Mouse (Mus musculus) forebrain, embryonic 15.5 days (tissue): ENCODE measurements around the gene Sema6d. TPM values are rescaled to one million over a fixed set of nuclear protein-coding genes. Genes with fewer than 3 reads are reported as not detected.
A peak's percentile ranks its signal among the peaks of the same experiment; 100 is the strongest.

ENCODE experiments used
- ATAC-seq: fragments of 200-750 bp; cut with Nextera tagmentation; replicated peaks from 2 replicates; pipeline ENCODE4 v1.8.0; 2017; ENCODE audit warnings: mild to moderate bottlenecking, moderate TSS enrichment, moderate library complexity
- H3K27ac ChIP-seq: fragments of 300-500 bp; sonication (generic); replicated peaks from 2 replicates; pipeline ENCODE4 v1.5.1; 2015; ENCODE audit warnings: mild to moderate bottlenecking, inconsistent platforms
- H3K27me3 ChIP-seq: fragments of 300-500 bp; sonication (generic); 2 replicates; pipeline ENCODE4 v1.6.1; 2015; ENCODE audit warnings: inconsistent platforms
- H3K36me3 ChIP-seq: fragments of 300-500 bp; sonication (generic); 2 replicates; pipeline ENCODE4 v1.6.1; 2015; ENCODE audit warnings: mild to moderate bottlenecking, inconsistent platforms
- H3K4me1 ChIP-seq: fragments of 300-500 bp; sonication (generic); 2 replicates; pipeline ENCODE4 v1.6.1; 2015; ENCODE audit warnings: inconsistent platforms
- H3K4me2 ChIP-seq: fragments of 300-500 bp; sonication (generic); replicated peaks from 2 replicates; pipeline ENCODE4 v1.6.1; 2015; ENCODE audit warnings: mild to moderate bottlenecking, inconsistent platforms
- H3K4me3 ChIP-seq: fragments of 300-500 bp; sonication (generic); 2 replicates; pipeline ENCODE4 v1.5.1; 2015; ENCODE audit warnings: mild to moderate bottlenecking, inconsistent platforms
- H3K9ac ChIP-seq: fragments of 300-500 bp; sonication (generic); replicated peaks from 2 replicates; pipeline ENCODE4 v1.6.1; 2015; ENCODE audit warnings: mild to moderate bottlenecking, inconsistent platforms
- H3K9me3 ChIP-seq: fragments of 300-500 bp; sonication (generic); 2 replicates; pipeline ENCODE4 v1.6.1; 2016; ENCODE audit warnings: inconsistent platforms
- WGBS: fragments of 180-500 bp; shearing (Covaris S2); methylation state at CpG from one replicate; pipeline ENCODE4 v1.1.7; 2015; ENCODE audit warnings: mixed read lengths; 5-methylcytosine and 5-hydroxymethylcytosine counted together
- polyA plus RNA-seq: library from polyadenylated mRNA; unstranded; fragments of >200 nt; fragmentation: Nextera tagmentation; extraction: Ambion mirVana; gene quantifications from 2 replicates; pipeline ENCODE4 v1.2.1, GENCODE M21; 2015

Sema6d gene
- polyA plus RNA-seq, 1 experiment from 2014 or later: 28.7 TPM

- ATAC-seq: no peak
- WGBS: 74% methylated on average over 4 of the region's 4 CpGs
- Histone ChIP-seq H3K4me1 (peaks cover 54% of the 10 kb centered on the region), H3K4me3 (no peak overlapping the region), H3K27me3 (no peaks in the 10 kb centered on the region), H3K36me3 (no peaks in the 10 kb centered on the region), H3K9me3 (no peaks in the 10 kb centered on the region), H3K4me2 (no peak overlapping the region), H3K27ac (no peak overlapping the region), H3K9ac (no peak overlapping the region)
Measured at GRCm38 (mm10) chr2:124616746-124617145, 527.0 kb downstream of the Sema6d start.

- Histone ChIP-seq H3K27me3 (no peaks in the 10 kb centered on the region), H3K9ac (no peak overlapping the region), H3K4me1 (peaks cover 48% of the 10 kb centered on the region), H3K4me3 (no peak overlapping the region), H3K4me2 (no peak overlapping the region; the same call in 1 of the 2 replicates), H3K27ac (no peak overlapping the region), H3K36me3 (no peaks in the 10 kb centered on the region), H3K9me3 (no peaks in the 10 kb centered on the region)
- 61% methylated on average over 9 of the region's 9 CpGs for WGBS
- 0 out of 2 replicates have a peak, but pooled peaks have one; percentile 4 for ATAC-seq
Measured at GRCm38 (mm10) chr2:124617440-124617839, 527.7 kb downstream of the Sema6d start.

GRCm38 (mm10) chr2:124618091-124618490 lies 528.3 kb downstream of the Sema6d start:
- Histone ChIP-seq H3K9ac (no peak overlapping the region), H3K9me3 (no peaks in the 10 kb centered on the region), H3K4me2 (no peak overlapping the region), H3K27me3 (no peaks in the 10 kb centered on the region), H3K4me3 (no peak overlapping the region), H3K4me1 (peaks cover 41% of the 10 kb centered on the region), H3K27ac (no peak overlapping the region; the same call in 1 of the 2 replicates), H3K36me3 (no peaks in the 10 kb centered on the region)
- 0 out of 2 replicates have a peak, but pooled peaks have one; percentile 27 for ATAC-seq
- 83% methylated on average over 5 of the region's 5 CpGs for WGBS

GRCm38 (mm10) chr2:124618526-124619219 lies 528.9 kb downstream of the Sema6d start:
- 63% methylated on average over 3 of the region's 3 CpGs for WGBS
- no peak for ATAC-seq

GRCm38 (mm10) chr2:124620470-124620869 lies 530.7 kb downstream of the Sema6d start:
- WGBS: 79% methylated on average over 6 of the region's 6 CpGs
- H3K27ac ChIP-seq: no peak overlapping the region
- H3K4me2 ChIP-seq: no peak overlapping the region
- H3K9me3 ChIP-seq: no peaks in the 10 kb centered on the region
- H3K36me3 ChIP-seq: no peaks in the 10 kb centered on the region
- H3K9ac ChIP-seq: no peak overlapping the region
- no peak overlapping the region for H3K4me3 ChIP-seq
- no peaks in the 10 kb centered on the region for H3K27me3 ChIP-seq
- no peak for ATAC-seq
- peaks cover 37% of the 10 kb centered on the region for H3K4me1 ChIP-seq

More at GRCm38 (mm10) chr2:124618526-124619219, 528.9 kb downstream of the Sema6d start:
- Histone ChIP-seq H3K36me3 (no peaks in the 10 kb centered on the region), H3K4me2 (no peak overlapping the region), H3K27ac (no peak overlapping the region; the same call in 1 of the 2 replicates), H3K27me3 (no peaks in the 10 kb centered on the region), H3K4me1 (peaks cover 36% of the 10 kb centered on the region), H3K9me3 (no peaks in the 10 kb centered on the region), H3K9ac (no peak overlapping the region), H3K4me3 (no peak overlapping the region)

- Histone ChIP-seq H3K36me3 (no peaks in the 10 kb centered on the region), H3K4me3 (no peak overlapping the region), H3K27me3 (no peaks in the 10 kb centered on the region), H3K9ac (no peak overlapping the region), H3K4me2 (no peak overlapping the region), H3K27ac (no peak overlapping the region), H3K4me1 (peaks cover 29% of the 10 kb centered on the region), H3K9me3 (no peaks in the 10 kb centered on the region)
- ATAC-seq: no peak
- 91% methylated on average over 6 of the region's 6 CpGs for WGBS
Measured at GRCm38 (mm10) chr2:124621972-124622621, 532.3 kb downstream of the Sema6d start.

- Histone ChIP-seq H3K9me3 (no peaks in the 10 kb centered on the region), H3K9ac (no peak overlapping the region), H3K27ac (no peak overlapping the region), H3K4me2 (no peak overlapping the region), H3K4me1 (peaks cover 10% of the 10 kb centered on the region), H3K4me3 (no peak overlapping the region), H3K36me3 (no peaks in the 10 kb centered on the region), H3K27me3 (no peaks in the 10 kb centered on the region)
- no peak for ATAC-seq
- WGBS: 86% methylated on average over 10 of the region's 10 CpGs
Measured at GRCm38 (mm10) chr2:124624247-124624929, 534.6 kb downstream of the Sema6d start.

- ATAC-seq: no peak
- WGBS: 87% methylated on average over 7 of the region's 7 CpGs
- Histone ChIP-seq H3K9me3 (no peaks in the 10 kb centered on the region), H3K4me3 (no peak overlapping the region), H3K27ac (no peak overlapping the region), H3K4me1 (peaks cover 9% of the 10 kb centered on the region), H3K9ac (no peak overlapping the region), H3K36me3 (no peaks in the 10 kb centered on the region), H3K4me2 (no peak overlapping the region), H3K27me3 (no peaks in the 10 kb centered on the region)
Measured at GRCm38 (mm10) chr2:124626425-124626824, 536.7 kb downstream of the Sema6d start.

GRCm38 (mm10) chr2:124627664-124628063 lies 537.9 kb downstream of the Sema6d start:
- Histone ChIP-seq H3K9me3 (no peaks in the 10 kb centered on the region), H3K9ac (no peak overlapping the region), H3K27me3 (no peaks in the 10 kb centered on the region), H3K27ac (no peak overlapping the region), H3K36me3 (no peaks in the 10 kb centered on the region), H3K4me2 (no peak overlapping the region), H3K4me3 (no peak overlapping the region), H3K4me1 (peaks cover 9% of the 10 kb centered on the region)
- ATAC-seq: no peak
- 69% methylated on average over 5 of the region's 5 CpGs for WGBS

GRCm38 (mm10) chr2:124628701-124629100 lies 538.9 kb downstream of the Sema6d start:
- Histone ChIP-seq H3K27me3 (no peaks in the 10 kb centered on the region), H3K4me3 (no peak overlapping the region), H3K36me3 (no peaks in the 10 kb centered on the region), H3K9me3 (no peaks in the 10 kb centered on the region), H3K4me2 (no peak overlapping the region), H3K4me1 (peaks cover 9% of the 10 kb centered on the region; the same call in 1 of the 2 replicates), H3K9ac (no peak overlapping the region), H3K27ac (no peak overlapping the region)
- no peak for ATAC-seq
- WGBS: 96% methylated on average over 7 of the region's 7 CpGs

GRCm38 (mm10) chr2:124634400-124634998 lies 544.7 kb downstream of the Sema6d start:
- H3K4me1 ChIP-seq: peaks cover 10% of the 10 kb centered on the region
- H3K9ac ChIP-seq: no peak overlapping the region
- no peak overlapping the region for H3K4me2 ChIP-seq
- H3K4me3 ChIP-seq: no peak overlapping the region
- H3K27me3 ChIP-seq: no peaks in the 10 kb centered on the region
- H3K9me3 ChIP-seq: no peaks in the 10 kb centered on the region
- H3K27ac ChIP-seq: no peak overlapping the region
- ATAC-seq: no peak
- WGBS: 84% methylated on average over 7 of the region's 7 CpGs
- H3K36me3 ChIP-seq: no peaks in the 10 kb centered on the region
